Mouse (Mus musculus): ENCODE data around the gene Cadm1. TPM values are rescaled to one million over a fixed set of nuclear protein-coding genes. Genes with fewer than 3 reads are reported as not detected.
A peak's percentile ranks its signal among the peaks of the same experiment; 100 is the strongest.

Cadm1 gene
- polyA plus RNA-seq, 1 experiment from 2014 or later: 89.9 TPM

DNA sequence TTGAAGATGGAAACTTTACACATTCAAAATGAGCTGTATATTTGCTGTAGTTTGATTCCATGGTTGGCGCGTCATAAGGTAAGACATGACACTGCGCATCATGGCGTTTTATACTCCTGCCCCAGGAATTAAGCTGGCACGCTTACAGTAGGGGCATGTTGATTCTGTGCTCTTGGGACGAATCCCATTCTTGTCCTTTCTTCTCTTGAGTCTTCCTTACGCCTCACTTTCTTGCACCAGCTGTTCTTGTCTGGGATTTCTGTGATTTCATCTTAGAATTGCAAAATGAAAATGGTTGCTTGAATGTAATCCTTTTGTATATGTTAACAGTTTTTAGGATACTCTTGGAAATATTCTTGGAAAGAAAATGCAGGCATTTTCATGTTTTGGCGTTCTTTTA, 56.9 kb downstream of the Cadm1 start:
- Histone ChIP-seq H3K4me3 (no peak overlapping the region), H3K27me3 (ENCODE audit: low read depth, poor library complexity, severe bottlenecking) (no peaks in the 10 kb centered on the region), H3K27ac (replicated peaks) (no peak overlapping the region), H3K4me1 (peaks cover 34% of the 10 kb centered on the region), H3K36me3 (no peaks in the 10 kb centered on the region), H3K9me3 (replicated peaks) (no peaks in the 10 kb centered on the region)
- 93% methylated on average over 8 of the region's 8 CpGs for WGBS
- DNase-seq (ENCODE audit: low spot score): no peak

DNA sequence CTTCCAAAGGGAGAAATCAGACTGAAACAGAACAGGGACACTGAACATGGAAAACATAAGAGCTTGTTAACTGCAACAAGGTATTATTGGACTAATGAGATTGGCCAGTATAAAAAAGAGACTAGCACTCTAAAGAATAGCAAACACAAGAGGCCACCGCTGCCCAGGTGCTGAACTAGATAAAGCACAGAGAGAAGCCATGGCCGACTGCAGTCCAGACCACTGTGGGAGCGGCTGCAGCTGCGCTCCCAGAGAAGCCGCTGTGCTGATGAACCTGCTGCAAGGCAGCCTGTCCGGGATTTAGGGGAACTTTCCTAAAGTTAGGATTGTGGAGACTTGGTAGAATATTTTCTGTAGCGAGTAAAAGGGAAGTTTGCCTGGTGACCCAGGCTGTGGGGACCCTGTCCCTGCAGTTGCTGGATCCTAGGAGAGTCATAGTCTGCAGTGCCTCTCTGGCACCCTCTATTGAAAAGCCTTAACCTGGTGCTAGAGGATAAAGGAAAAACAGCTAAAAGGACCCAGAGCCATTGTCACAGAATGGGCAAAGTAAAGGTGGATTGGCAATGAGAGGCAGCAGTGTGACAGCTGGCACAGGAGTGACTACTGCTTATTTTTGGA, 57.7 kb downstream of the Cadm1 start:
- no peak for DNase-seq (ENCODE audit: low spot score)
- Histone ChIP-seq H3K36me3 (no peaks in the 10 kb centered on the region), H3K4me3 (no peak overlapping the region), H3K27ac (replicated peaks) (no peak overlapping the region), H3K27me3 (ENCODE audit: low read depth, poor library complexity, severe bottlenecking) (no peaks in the 10 kb centered on the region), H3K4me1 (peaks cover 34% of the 10 kb centered on the region), H3K9me3 (replicated peaks) (no peaks in the 10 kb centered on the region)
- WGBS: 59% methylated on average over 7 of the region's 7 CpGs

DNA sequence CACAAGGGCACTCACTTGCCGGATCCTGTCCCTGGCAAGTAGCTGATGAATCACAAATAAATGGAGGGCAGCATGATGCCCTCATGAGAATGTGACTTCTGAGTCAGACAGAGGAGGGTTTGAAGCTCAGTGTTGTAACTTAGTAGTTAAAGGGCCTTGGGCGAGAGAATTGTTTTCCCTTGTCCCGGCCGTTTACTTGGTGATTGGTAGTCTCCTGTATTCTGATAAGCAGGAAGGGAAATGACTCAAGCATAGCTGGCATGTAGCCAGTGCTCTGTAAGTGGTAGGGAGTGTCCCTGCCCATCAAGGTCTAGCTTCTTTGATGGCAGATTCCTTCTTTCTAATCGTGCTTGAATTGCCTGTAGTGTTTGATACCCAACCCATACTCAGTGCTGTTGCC, 59.9 kb downstream of the Cadm1 start:
- Histone ChIP-seq H3K27ac (replicated peaks) (no peak overlapping the region), H3K36me3 (no peaks in the 10 kb centered on the region), H3K4me1 (peaks cover 22% of the 10 kb centered on the region), H3K4me3 (no peak overlapping the region), H3K9me3 (replicated peaks) (no peaks in the 10 kb centered on the region), H3K27me3 (ENCODE audit: low read depth, poor library complexity, severe bottlenecking) (no peaks in the 10 kb centered on the region)
- 89% methylated on average over 5 of the region's 5 CpGs for WGBS
- DNase-seq (ENCODE audit: low spot score): no peak

- no peak for DNase-seq (ENCODE audit: low spot score)
- Histone ChIP-seq H3K4me1 (peaks cover 16% of the 10 kb centered on the region), H3K4me3 (no peak overlapping the region), H3K36me3 (0 out of 2 replicates have a peak, but pooled peaks cover 2% of the 10 kb centered on the region), H3K27ac (replicated peaks) (no peak overlapping the region), H3K9me3 (replicated peaks) (no peaks in the 10 kb centered on the region), H3K27me3 (ENCODE audit: low read depth, poor library complexity, severe bottlenecking) (no peaks in the 10 kb centered on the region)
- WGBS: 89% methylated on average over 11 of the region's 11 CpGs
Measured at GRCm38 (mm10) chr9:47601541-47601940, 71.6 kb downstream of the Cadm1 start.

DNA sequence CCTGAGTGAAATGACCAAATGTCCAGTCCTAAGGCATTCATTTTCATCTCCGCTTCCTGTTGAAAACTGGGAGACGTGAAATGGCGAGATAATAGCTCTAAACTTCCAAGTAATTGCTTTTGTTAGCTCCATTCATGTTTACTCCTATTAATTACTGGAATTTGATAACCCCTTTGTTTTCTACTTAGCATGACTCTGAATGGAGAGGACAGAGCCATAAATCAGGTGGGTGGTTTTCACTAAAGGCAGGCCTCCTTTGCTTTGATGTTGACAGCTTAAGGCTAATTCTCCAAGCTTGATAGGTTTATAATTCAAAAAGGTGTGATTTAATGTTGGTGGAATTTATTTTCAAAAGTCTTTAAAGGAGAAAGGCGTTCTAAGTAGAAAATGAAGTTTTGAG, 74.0 kb downstream of the Cadm1 start:
- Histone ChIP-seq H3K4me3 (no peak overlapping the region), H3K27ac (replicated peaks) (no peak overlapping the region), H3K9me3 (replicated peaks) (no peaks in the 10 kb centered on the region), H3K27me3 (ENCODE audit: low read depth, poor library complexity, severe bottlenecking) (no peaks in the 10 kb centered on the region), H3K36me3 (no peaks in the 10 kb centered on the region), H3K4me1 (peaks cover 22% of the 10 kb centered on the region)
- no peak for DNase-seq (ENCODE audit: low spot score)
- 81% methylated on average over 4 of the region's 4 CpGs for WGBS

DNA sequence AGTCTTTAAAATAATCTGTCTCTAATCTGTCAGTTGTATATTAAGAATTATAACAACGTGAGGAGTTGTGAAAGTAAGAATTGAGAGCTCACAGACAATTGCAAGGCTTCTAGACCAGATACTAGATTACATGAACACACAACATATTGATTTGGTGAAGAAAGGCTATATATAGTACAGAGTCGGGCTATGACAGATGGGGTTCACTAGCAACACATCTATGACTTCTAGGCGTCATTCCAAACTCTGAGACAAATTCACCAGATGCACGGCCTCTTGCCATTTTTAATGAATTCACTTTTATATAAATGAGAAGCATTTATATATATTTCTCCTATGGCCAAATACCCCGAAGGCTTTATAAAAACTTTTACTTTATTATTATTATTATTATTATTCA, 75.7 kb downstream of the Cadm1 start:
- no peak for DNase-seq (ENCODE audit: low spot score)

GRCm38 (mm10) chr9:47608441-47608840, 78.5 kb downstream of the Cadm1 start:
- no peak overlapping the region for H3K27ac ChIP-seq (replicated peaks)
- 81% methylated on average over 7 of the region's 7 CpGs for WGBS
- H3K4me3 ChIP-seq: no peak overlapping the region
- H3K36me3 ChIP-seq: no peaks in the 10 kb centered on the region
- DNase-seq (ENCODE audit: low spot score): no peak
- H3K9me3 ChIP-seq (replicated peaks): no peaks in the 10 kb centered on the region
- H3K4me1 ChIP-seq: peaks cover 16% of the 10 kb centered on the region
- H3K27me3 ChIP-seq (ENCODE audit: low read depth, poor library complexity, severe bottlenecking): no peaks in the 10 kb centered on the region

More for the DNA sequence above, 75.7 kb downstream of the Cadm1 start:
- 94% methylated on average over 5 of the region's 5 CpGs for WGBS
- no peak overlapping the region for H3K4me3 ChIP-seq
- no peaks in the 10 kb centered on the region for H3K9me3 ChIP-seq (replicated peaks)
- H3K4me1 ChIP-seq: peaks cover 28% of the 10 kb centered on the region
- no peaks in the 10 kb centered on the region for H3K27me3 ChIP-seq (ENCODE audit: low read depth, poor library complexity, severe bottlenecking)
- no peak overlapping the region for H3K27ac ChIP-seq (replicated peaks)
- no peaks in the 10 kb centered on the region for H3K36me3 ChIP-seq

DNA sequence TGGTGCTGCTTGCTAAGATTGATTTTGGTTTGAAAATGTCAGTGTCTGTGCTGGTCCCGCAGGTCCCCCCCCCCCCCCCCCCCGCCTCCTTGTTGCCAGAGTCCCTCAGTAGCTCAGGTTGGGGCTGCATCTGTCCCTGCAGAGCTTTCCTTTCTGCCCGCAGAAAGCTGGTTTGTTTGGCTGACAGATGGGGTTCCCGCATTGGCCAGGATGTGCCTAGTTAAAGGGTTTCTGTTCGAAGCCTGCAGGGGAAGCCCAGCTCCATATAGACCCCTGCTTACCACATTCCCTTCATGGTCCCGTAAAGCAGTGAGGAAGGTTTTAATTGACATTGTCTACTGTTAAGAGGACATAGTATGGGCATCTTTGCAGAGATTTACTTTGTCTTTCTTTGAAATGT, 78.9 kb downstream of the Cadm1 start:
- no peak overlapping the region for H3K4me3 ChIP-seq
- H3K36me3 ChIP-seq: no peaks in the 10 kb centered on the region
- peaks cover 16% of the 10 kb centered on the region for H3K4me1 ChIP-seq
- no peak for DNase-seq (ENCODE audit: low spot score)
- H3K9me3 ChIP-seq (replicated peaks): no peaks in the 10 kb centered on the region
- 67% methylated on average over 5 of the region's 6 CpGs for WGBS
- H3K27ac ChIP-seq (replicated peaks): peak overlapping the region; percentile 19; the same call in 1 of the 2 replicates
- H3K27me3 ChIP-seq (ENCODE audit: low read depth, poor library complexity, severe bottlenecking): no peaks in the 10 kb centered on the region

DNA sequence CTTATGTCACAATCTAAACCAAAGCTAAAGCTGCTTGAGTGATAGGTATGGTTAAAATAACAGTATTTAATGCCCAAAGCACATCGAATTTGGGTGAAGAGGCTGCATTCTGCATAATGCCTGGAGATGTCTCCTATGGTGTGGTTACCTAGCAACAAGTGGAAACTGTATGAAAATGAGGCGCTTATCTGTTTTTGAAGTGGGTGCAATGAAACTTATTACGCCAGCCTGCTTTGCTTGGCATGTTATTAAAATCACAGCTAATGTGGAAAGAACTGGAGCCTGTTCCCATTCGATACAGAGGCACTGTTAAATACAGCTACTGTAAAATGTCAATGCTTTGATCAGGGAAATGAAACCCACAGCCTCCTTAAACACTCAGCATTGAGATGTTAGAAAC, 79.5 kb downstream of the Cadm1 start:
- WGBS: 75% methylated on average over 4 of the region's 4 CpGs
- H3K27me3 ChIP-seq (ENCODE audit: low read depth, poor library complexity, severe bottlenecking): no peaks in the 10 kb centered on the region
- peaks cover 16% of the 10 kb centered on the region for H3K4me1 ChIP-seq
- H3K36me3 ChIP-seq: no peaks in the 10 kb centered on the region
- no peak overlapping the region for H3K4me3 ChIP-seq
- no peak for DNase-seq (ENCODE audit: low spot score)
- no peaks in the 10 kb centered on the region for H3K9me3 ChIP-seq (replicated peaks)
- no peak overlapping the region for H3K27ac ChIP-seq (replicated peaks)

GRCm38 (mm10) chr9:47610316-47610715, 80.3 kb downstream of the Cadm1 start:
- Histone ChIP-seq H3K27me3 (ENCODE audit: low read depth, poor library complexity, severe bottlenecking) (no peaks in the 10 kb centered on the region), H3K4me1 (peaks cover 19% of the 10 kb centered on the region), H3K4me3 (no peak overlapping the region), H3K9me3 (replicated peaks) (no peaks in the 10 kb centered on the region), H3K27ac (replicated peaks) (no peak overlapping the region), H3K36me3 (no peaks in the 10 kb centered on the region)
- DNase-seq (ENCODE audit: low spot score): no peak
- WGBS: 91% methylated on average over 11 of the region's 11 CpGs

GRCm38 (mm10) chr9:47612894-47613412, 83.0 kb downstream of the Cadm1 start:
- no peak for DNase-seq (ENCODE audit: low spot score)
- H3K4me3 ChIP-seq: no peak overlapping the region
- 92% methylated on average over 13 of the region's 13 CpGs for WGBS
- no peaks in the 10 kb centered on the region for H3K27me3 ChIP-seq (ENCODE audit: low read depth, poor library complexity, severe bottlenecking)
- no peaks in the 10 kb centered on the region for H3K36me3 ChIP-seq
- no peaks in the 10 kb centered on the region for H3K9me3 ChIP-seq (replicated peaks)
- no peak overlapping the region for H3K27ac ChIP-seq (replicated peaks)
- peaks cover 29% of the 10 kb centered on the region for H3K4me1 ChIP-seq

DNA sequence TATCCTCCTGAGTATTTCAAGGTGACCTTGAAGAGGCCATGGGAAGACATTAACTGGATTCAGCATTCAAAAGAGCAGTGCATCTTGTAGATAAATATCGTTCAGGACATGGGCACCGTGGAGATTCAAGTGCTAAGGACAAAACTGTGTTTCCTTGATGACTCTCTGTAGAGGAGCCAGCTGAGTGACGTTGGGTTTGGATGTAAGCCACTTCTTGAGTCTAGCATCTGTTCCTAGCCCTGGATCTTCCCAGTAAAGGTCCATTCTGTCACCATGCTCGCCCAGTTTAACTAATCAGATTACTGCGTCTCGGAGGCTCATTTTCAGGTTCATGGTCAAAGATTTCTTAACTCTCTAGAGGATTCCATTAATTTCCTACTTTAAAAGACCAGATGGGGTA, 85.1 kb downstream of the Cadm1 start:
- Histone ChIP-seq H3K27ac (replicated peaks) (no peak overlapping the region), H3K27me3 (ENCODE audit: low read depth, poor library complexity, severe bottlenecking) (no peaks in the 10 kb centered on the region), H3K4me1 (peaks cover 18% of the 10 kb centered on the region), H3K36me3 (no peaks in the 10 kb centered on the region), H3K9me3 (replicated peaks) (no peaks in the 10 kb centered on the region), H3K4me3 (no peak overlapping the region)
- DNase-seq (ENCODE audit: low spot score): no peak
- 88% methylated on average over 6 of the region's 6 CpGs for WGBS

GRCm38 (mm10) chr9:47616391-47616790, 86.4 kb downstream of the Cadm1 start:
- no peaks in the 10 kb centered on the region for H3K36me3 ChIP-seq
- peaks cover 18% of the 10 kb centered on the region for H3K4me1 ChIP-seq
- no peaks in the 10 kb centered on the region for H3K9me3 ChIP-seq (replicated peaks)
- H3K27ac ChIP-seq (replicated peaks): no peak overlapping the region
- H3K4me3 ChIP-seq: no peak overlapping the region
- 82% methylated on average over 4 of the region's 4 CpGs for WGBS
- no peak for DNase-seq (ENCODE audit: low spot score)
- H3K27me3 ChIP-seq (ENCODE audit: low read depth, poor library complexity, severe bottlenecking): no peaks in the 10 kb centered on the region

Measured in midbrain, embryonic 10.5 days (tissue).